Mouse (Mus musculus): ENCODE measurements around the gene Rab40b. TPM values are rescaled to one million over a fixed set of nuclear protein-coding genes. Genes with fewer than 3 reads are reported as not detected.

Rab40b gene
- not detected for polyA plus RNA-seq (2017; shearing (Covaris generic))

DNA sequence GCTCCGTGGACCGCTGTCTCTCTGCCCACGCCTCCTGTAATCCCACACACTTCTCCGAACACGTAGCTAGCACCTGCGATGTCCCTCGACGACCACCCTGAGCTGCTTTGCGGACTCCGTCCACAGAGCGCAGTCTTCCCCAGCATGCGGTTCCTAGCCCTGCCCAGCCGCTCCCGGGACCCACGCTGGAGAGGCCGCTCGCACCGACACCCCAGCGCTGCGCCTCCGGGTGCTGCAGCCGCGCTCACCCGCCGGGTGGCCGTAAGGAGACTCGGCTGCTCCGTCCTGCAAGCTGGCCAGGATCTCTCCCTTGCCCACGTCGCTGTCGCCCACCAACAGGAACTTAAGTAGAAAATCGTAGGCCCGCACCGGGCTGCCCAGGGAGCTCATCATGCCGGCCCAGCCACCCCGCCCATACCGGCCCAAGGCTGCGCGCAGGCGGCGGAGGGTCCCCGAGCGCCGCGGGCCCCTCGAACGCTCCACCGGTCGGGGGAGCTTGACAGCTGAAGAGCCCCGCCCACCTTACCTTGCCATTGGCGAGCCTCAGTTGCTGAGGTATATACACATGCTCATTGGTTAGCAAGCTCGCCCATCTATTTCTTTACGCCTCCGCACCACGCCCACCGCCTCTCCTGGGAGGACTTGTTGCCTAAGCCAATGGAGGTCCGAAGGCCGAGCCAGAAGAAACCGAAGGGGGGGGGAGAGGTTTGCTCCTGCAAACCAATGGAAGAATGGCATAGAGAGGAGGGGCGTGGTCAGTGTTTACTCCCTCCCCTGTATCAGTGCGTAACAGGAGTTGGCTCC, at the start of gene Rab40b:
Gene Rab40b (minus strand): TSS at position 502 of the 804 bp plus-strand sequence.

GRCm38 (mm10) chr11:121434156-121435155, 46.4 kb upstream of the Rab40b start, which contains the start of gene Fn3k:
Fn3k (plus strand) TSS chr11:121434913.

DNA sequence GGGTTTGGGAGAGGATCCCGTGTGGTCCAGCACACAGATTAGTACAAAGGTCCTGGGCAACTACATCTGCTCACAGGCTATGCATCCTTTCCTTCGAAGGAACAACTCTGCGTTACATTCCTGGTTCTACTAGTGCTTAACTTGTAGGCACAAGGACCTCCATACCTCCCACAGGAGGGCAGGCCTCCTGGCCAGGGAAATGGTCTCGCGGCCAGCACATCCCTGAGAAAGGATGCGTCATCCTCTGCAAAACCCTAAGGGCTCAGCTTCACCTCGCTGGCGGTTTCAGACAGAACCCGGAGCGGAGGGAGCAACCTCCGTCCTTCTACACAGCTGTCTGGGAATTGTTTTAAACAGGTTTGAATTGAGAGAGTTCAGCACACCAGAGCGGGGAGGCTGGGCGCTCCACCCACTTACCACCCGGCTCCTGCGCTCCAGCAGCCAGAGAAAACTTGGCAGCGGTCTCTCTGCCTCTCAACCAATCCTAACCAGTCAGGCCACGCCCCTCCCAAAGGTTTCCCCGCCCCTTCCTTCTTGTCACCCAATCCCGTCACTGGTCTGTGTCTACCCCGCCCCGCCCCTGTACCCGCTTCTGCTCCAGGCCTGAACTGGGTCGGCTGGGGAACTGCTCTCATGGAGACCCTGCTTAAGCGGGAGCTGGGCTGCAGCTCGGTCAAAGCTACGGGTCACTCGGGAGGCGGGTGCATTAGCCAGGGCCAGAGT, 32.9 kb upstream of the Rab40b start, which contains the start of gene Fn3krp:
Gene Fn3krp (plus strand): TSS at position 572 of the 723 bp plus-strand sequence.

GRCm38 (mm10) chr11:121354091-121354707, 33.9 kb downstream of the Rab40b start, which contains the start of gene Wdr45b:
Wdr45b (minus strand) TSS chr11:121354445.

Other genes with a start within 250 kb of the Rab40b start
- gene Tex19.1, start 242.1 kb downstream of the Rab40b start, polyA plus RNA-seq (2017; shearing (Covaris generic)): not detected
- gene Uts2r, start 228.0 kb downstream of the Rab40b start, polyA plus RNA-seq (2017; shearing (Covaris generic)): not detected
- gene Hexdc, start 183.8 kb downstream of the Rab40b start, polyA plus RNA-seq (2017; shearing (Covaris generic)): 2.6 TPM
- 9.8 TPM for gene Ogfod3, start 183.5 kb downstream of the Rab40b start, polyA plus RNA-seq (2017; shearing (Covaris generic))
- gene Cybc1, start 158.9 kb downstream of the Rab40b start, polyA plus RNA-seq (2017; shearing (Covaris generic)): 132 TPM
- gene Narf, start 151.0 kb downstream of the Rab40b start, polyA plus RNA-seq (2017; shearing (Covaris generic)): 40.3 TPM
- gene Foxk2, start 128.3 kb downstream of the Rab40b start, polyA plus RNA-seq (2017; shearing (Covaris generic)): 2.3 TPM
- 55.0 TPM for gene Wdr45b, start 33.8 kb downstream of the Rab40b start, polyA plus RNA-seq (2017; shearing (Covaris generic))
- 0.89 TPM for gene Fn3krp, start 33.1 kb upstream of the Rab40b start, polyA plus RNA-seq (2017; shearing (Covaris generic))
- gene Fn3k, start 46.7 kb upstream of the Rab40b start, polyA plus RNA-seq (2017; shearing (Covaris generic)): 0.50 TPM
- gene Tbcd, start 63.7 kb upstream of the Rab40b start, polyA plus RNA-seq (2017; shearing (Covaris generic)): 42.5 TPM
- 0.56 TPM for gene Zfp750, start 131.1 kb upstream of the Rab40b start, polyA plus RNA-seq (2017; shearing (Covaris generic))

Measured in CD4-positive, CD25-positive, alpha-beta regulatory T cell, adult 9 weeks (primary cell).